Mouse (Mus musculus) ZHBTc4 (cell line): ENCODE results near the gene Gm27029.
"Not testable (repeated sequence)": the region's sequence is repeated elsewhere in the genome, so short reads cannot be mapped to it uniquely, and the experiment has no call there.

ENCODE experiments used
- DNase-seq: peaks from one replicate; pipeline ENCODE4 v3.0.0-alpha.2; 2011; ENCODE audit warnings: low read depth, low spot score

The Gm27029 gene

GRCm38 (mm10) chr11:101424105-101424851 lies at the start of gene Gm27029:
Gene Gm27029, minus strand, starts transcription at chr11:101424796.
- DNase-seq = peak; percentile 59

- DNase-seq = no peak
Observed at GRCm38 (mm10) chr11:101474298-101474697, 49.7 kb upstream of the Gm27029 start.

- DNase-seq = not testable (repeated sequence)
Observed at GRCm38 (mm10) chr11:101473686-101474085, 49.1 kb upstream of the Gm27029 start.

DNA sequence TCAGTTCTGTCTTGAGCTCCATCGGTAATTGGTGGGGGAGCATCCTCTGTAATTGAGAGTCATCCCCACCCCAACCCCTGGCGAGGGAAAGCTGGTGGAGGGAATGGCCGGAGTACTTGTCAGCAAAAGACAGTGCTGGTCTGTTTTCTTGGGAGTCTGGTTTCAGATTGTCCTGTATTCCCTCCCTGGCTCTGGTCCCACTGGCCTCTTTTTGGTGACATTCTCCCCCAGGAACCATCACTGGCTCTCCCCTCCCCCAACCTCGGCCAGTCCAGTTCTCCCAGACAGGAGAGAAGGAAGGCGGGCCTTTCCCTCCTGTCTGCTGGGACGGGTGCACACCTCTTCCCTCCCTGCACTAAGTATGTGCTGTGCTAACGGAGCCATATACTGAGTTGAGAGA lies 47.7 kb upstream of the Gm27029 start:
- no peak for DNase-seq

DNA sequence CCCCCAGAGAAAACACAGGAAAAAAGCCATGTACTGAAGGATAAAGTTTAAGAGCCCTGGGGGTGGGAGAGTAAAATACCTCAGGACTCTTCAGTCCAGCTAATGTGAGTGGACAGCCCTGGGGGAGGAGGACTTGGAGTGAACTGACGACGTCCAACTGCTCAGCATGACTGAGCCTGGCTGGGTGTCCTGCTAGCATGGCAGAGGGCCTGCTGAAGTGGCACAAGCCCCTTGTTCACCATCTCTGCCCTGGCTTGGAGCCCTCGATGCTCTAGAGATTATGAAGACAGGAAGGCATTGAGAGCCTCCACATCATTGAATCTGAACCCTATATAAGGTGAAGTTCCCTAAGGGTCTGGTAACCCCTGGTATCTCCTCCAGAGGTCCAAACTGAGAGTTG lies 47.3 kb upstream of the Gm27029 start:
- no peak for DNase-seq

GRCm38 (mm10) chr11:101470206-101470605 lies 45.6 kb upstream of the Gm27029 start:
- DNase-seq = peak; percentile 71

- no peak for DNase-seq
Observed at GRCm38 (mm10) chr11:101469155-101469554, 44.6 kb upstream of the Gm27029 start.

DNA sequence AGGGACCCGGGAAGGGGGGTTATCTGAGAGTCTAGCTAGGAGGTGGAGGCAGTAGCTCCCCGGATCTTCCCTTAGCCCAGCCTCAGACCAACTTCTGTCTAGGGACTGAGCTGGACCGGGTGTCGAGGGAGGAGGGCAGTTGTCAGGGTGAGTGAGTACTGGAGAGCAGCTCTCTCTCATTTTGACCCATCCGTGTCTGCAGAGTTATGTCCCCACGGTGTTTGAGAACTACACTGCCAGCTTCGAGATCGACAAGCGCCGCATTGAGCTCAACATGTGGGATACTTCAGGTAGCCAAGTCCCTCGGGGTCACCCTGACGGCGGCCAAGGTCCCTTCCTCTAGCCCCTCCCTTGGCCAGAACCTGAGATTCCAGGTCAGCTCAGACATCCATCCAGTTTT lies 44.1 kb upstream of the Gm27029 start:
- DNase-seq = no peak

- DNase-seq = no peak
Observed at GRCm38 (mm10) chr11:101468263-101468688, 43.7 kb upstream of the Gm27029 start.

DNA sequence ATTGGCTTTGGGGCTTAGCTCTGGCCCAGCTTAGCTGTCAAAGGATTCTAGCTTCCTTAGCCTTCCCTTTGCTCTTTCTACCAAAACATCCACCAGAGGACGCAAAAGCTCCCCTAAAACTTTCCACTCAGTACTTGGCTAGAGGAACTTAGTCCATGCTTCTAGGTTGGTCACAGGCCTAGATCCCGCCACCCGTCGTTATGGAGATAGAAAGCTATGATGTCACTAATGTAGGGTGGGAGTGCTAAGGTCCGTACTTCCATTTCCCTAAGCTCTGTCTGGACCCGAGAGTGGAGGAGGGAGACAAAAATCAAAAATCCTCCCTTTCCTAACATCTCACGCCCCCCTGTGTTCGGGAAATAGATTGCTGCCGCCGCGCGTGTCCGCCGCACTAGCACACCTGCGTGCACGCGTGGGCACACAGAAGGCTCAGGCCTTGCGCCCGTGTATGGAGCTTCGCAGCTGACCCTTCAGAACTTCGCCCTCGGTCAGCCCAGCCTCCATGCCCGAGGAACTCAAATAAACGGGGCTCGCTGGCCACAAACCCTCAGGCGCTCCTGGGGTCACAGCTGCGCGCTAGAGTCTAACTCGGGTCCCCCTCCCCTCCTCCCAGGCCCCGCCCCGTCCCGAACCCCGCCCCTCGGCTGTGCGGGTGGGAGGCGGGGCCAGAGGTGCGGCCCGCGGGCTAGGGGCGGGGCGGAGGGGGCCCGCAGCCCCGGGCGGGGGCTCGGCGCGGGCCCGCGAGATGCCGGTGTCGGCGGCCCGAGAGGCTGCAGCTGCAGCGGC lies 43.1 kb upstream of the Gm27029 start:
- peak; percentile 86 for DNase-seq

DNA sequence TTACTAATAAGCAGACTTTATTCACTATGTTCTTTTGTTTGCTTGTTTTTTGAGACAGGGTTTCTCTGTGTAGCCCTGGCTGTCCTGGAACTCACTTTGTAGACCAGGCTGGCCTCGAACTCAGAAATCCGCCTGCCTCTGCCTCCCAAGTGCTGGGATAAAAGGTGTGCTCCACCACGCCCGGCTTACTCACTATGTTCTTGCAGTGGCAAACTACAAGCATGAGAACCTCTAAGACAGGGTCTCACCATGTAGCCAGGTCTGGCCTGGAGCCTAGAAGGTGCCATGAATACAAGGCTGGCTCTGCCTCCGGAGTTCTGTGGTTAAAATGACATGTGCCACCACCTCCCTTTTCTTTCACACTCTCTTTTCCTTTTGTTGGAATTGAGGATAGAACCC lies 42.0 kb upstream of the Gm27029 start:
- not testable (repeated sequence) for DNase-seq

DNA sequence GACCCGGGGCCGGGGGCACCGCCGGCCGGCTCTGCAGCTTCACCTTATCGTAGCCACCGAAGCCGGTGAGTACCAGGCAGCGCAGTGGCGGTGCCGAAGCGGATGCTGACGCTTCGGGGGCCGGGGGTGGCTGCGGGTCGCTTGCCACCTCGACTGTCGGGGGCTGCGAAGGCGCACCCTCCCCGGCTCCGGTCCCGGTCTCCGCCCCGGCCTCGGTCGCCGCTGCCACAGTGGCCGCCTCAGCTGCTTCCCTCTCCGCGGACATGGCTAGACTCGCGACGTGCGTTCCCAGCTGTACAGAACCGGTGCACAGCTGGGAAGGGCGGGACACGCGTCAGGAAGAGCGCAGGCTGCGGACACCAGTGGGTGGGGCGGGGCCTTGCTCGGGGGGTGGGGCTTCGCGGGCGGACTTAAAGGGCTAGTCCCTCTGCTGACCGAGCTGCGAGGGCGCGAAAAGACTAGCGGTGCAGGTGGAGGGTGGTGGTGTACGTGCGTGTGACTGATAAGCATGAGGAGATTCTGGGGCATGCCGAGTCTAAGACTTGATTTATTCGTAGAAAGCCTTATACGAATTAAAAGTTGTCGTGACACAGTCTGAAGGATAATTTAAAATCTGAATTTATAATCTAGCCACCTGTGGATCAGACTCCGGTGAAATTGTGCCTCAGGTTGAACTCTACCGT lies 41.4 kb upstream of the Gm27029 start, which contains the start of gene Vat1:
TSS of gene Vat1 (minus strand) at position 362 of the 683 bp plus-strand sequence.
- DNase-seq = peak; percentile 76

- peak; percentile 88 for DNase-seq
Observed at GRCm38 (mm10) chr11:101465101-101465868, 40.7 kb upstream of the Gm27029 start.

DNA sequence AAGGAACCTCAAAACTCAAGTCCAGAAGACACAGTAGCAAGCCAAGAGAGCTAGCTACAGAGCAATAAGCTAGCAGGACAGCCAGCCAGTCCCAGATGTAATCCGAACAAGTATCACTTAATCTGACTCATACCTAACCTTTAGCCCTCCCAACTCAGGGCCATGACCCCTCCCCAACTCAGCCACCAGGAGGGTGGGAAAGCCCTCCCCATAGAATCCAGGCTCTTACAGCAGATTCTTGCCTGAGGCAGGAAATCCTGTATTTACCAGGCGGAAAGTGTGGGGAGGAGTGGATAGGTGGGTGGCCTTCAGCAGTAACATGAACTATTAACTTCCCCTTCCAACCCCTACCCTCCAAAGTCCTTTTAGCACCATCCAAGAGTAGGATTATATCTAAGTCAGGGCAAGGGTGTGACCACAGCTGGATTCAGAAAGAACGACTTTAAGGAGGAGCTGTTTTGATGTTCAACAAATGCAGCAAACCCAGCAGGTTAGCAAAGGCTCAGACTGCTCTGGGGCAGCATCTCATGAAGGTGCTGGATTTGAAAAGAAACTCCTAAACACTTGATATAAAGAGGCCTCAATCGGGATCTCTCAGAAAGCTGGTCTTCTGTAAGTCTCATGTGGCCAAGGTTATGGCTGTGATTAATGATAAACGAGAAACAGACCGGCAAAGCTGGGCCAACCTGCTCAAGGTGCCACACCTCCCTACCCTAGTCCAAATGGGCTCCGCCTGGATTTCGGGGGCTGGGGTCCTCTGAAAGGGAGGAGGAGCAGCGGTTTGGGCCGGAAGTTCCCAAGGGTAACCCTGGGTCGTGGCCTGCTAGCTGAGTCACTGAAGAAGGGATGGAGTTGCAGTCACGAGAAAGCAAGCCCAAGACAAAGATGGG lies 39.9 kb upstream of the Gm27029 start, which contains the start of gene Rnd2:
TSS of gene Rnd2 (plus strand) at position 789 of the 890 bp plus-strand sequence.
- peak; percentile 68 for DNase-seq

DNA sequence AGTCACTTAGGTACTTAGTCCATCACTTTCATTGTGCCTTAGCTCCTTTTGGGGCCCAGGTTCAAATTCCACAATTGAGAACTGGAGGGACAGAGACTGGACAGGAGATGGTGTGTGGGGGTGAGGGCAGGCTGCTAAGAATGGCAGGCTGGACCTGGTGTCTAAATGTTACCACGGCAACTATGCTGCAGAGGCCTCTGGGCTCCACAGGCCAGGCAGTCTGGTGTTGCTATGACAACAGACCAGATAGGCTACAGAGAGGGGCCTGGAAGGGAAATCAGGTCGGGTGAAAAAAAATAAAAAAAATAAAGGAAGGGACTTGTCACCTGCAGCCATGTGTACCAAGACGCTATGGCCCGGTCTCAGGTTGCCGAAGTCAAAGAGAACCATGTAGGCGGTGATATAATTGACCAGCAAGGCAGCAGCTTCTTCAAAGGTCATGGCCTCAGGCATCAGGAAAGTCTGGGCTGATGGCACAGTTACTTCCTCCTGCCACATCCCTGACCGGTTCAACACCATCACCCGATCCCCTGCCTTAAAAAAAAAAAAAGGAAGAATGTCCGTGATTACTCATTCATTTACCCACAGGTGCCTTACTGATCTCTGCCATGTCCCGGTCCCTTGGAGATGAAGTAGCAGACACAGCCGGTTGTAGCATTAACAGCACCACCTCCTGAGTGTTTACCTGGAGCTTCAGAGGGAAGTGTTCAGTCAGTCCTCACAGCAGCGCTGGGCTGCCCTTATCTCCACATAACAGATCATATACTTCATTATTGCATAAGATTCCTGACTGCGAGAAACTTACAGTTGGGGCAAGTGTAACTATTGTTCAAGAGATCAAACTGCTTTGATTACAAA lies 38.2 kb upstream of the Gm27029 start:
- no peak for DNase-seq

DNA sequence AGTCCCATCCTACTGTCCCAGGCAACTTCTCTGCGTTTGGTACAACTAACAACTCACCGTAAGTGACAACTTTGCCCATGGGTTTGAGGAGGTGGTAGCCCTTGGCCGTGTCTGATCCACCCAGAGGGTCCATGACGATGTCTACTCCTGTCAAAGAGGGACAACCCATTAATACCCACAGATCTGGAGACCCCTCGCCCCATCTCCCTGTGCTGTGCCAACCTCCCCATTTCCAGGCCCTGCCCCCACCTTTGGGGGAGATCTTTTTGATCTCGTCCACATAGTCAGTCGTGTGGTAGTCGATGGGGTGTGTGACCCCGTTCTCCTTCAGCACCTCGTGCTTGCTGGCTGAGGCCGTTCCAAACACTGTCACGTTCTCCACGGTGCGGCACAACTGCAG lies 37.5 kb upstream of the Gm27029 start:
- no peak for DNase-seq

DNA sequence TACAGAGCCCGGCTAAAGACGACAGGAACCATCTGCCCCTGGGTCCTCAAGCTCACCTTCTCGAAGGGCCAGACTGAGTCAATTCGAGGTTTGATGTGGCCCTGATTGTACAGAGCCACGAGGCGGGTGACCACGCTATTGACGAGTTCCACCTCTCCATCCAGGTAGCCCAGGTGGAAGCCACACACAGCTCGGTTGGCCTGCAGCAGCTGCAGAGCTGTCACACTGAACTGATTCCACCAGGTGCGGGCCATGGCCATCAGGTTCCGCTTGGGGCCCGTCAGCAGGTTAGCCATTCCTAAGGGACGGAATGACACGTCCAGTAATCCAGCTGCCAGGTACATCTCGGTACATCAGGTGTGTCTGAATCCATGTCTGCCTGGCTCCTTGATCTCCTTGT lies 35.7 kb upstream of the Gm27029 start:
- DNase-seq = no peak

DNA sequence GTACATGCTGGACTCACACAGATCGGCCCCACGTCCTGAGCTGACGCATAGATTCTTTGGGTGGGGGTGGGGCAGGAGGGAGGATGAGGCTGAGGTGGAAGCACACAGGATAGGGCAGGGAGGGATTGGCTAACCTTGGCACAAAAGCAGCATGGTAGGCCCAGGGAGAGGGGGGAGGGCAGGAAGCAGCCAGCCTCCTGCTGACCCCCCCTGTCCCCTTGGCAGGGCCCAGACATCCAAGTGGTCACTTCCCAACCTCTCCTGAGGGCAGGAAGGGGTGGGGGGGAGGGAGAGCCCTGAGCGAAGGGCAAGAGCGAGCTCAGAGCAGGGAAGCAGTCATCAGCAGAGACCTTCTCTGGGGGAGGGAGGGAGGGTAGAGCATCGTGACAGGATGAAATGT lies 35.1 kb upstream of the Gm27029 start:
- DNase-seq = no peak

GRCm38 (mm10) chr11:101458217-101458616 lies 33.6 kb upstream of the Gm27029 start:
- no peak for DNase-seq
